Mouse (Mus musculus) spleen, adult 2 months (tissue): ENCODE data around the gene Epm2aip1.
A peak's percentile ranks its signal among the peaks of the same experiment; 100 is the strongest.

Experiments
- CTCF ChIP-seq: fragments of 200-500 bp; IDR thresholded peaks from 2 replicates; pipeline ENCODE4 v1.5.1; 2011; ENCODE audit warnings: mild to moderate bottlenecking, inconsistent platforms; ENCODE audit not compliant: insufficient read depth, insufficient read length, insufficient replicate concordance; ENCODE audit errors: extremely low read depth
- POLR2A ChIP-seq: fragments of 200-500 bp; IDR thresholded peaks from 2 replicates; pipeline ENCODE4 v1.6.1; 2011; ENCODE audit warnings: low read depth, low read length, inconsistent platforms

GRCm38 (mm10) chr9:111314219-111314618 is 42.5 kb downstream of the Epm2aip1 start:
- no peak for TF ChIP-seq POLR2A
- peak; percentile 30; the same call in 1 of the 2 replicates for TF ChIP-seq CTCF
